Mouse (Mus musculus) liver, embryonic 14.5 days (tissue): ENCODE data around the gene Birc2.

Experiments used
- CTCF ChIP-seq: IDR thresholded peaks from 2 replicates; pipeline ENCODE4 v1.5.1; 2016; ENCODE audit warnings: antibody characterized with exemption, low read depth, control low read depth
- EP300 ChIP-seq: IDR thresholded peaks from 2 replicates; pipeline ENCODE4 v1.6.1; 2016; ENCODE audit warnings: antibody characterized with exemption, low read depth

DNA sequence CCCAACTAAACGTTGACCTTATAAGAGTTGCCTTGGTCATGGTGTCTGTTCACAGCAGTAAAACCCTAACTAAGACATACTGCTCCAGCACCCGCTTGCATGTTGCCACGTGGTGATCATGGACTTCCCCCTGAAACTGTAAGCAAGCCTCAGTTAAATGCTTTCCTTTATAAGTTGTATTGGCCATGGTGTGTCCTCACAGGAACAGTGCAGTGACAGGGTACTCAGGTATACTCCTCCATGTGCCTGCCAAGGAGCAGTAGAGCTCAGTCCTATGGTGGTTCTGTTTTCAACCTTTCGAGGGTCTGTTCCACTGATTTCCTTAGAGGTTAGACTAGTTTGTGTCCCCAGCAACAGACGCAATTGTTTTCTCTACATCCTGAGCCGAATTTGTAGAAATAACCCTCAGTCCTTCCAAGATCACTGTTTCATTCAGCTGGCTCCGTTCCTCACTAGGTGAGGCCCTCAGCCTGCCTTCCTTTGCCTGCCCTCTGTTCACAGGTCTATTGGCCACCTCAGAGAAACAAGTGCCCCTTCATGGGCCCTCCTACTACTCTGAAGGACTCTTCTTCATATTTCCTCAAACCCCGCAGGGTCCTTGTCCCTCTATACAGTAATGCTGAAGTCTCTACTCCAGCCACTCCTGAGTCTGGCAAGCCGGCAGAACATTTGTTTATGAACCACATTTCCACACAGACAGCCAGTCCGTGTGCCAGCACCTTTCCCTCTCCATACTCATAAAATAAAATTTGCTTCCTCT, 33.9 kb upstream of the Birc2 start:
- no peak for TF ChIP-seq CTCF
- no peak for TF ChIP-seq EP300
